Mouse (Mus musculus): ENCODE measurements around the gene Wdr31. TPM values are rescaled to one million over a fixed set of nuclear protein-coding genes. Genes with fewer than 3 reads are reported as not detected.

Gene Wdr31
- total and polyA plus RNA-seq, 3 experiments: 3.0 to 5.0 (median 3.8) TPM

DNA sequence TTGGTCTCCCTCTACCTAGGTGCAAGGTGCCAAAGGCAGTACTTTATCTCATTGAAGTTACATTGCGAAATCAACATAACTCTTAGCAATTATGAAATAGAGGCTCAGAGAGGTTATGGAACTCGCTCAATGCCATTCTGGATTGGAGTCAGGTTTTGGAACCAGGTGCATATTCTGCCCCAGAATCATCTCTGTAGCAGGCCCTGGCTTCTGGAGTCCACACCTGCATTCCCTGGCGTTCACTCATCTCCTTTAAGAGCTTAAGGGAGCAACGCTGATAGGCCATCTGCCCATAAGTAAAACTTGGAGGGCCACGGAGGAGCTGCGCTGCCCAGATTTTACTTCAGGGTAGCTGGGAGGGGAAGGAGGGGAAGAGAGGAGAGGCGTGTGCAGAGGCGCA lies 46.4 kb upstream of the Wdr31 start:
- DNase-seq (ENCODE audit: extremely low read depth): no peak
- peaks cover 20 to 41% of the 10 kb centered on the region in 2 experiments for H3K36me3 ChIP-seq (replicated peaks in 1 of 2; ENCODE audit: control insufficient read depth in 1 of 2, insufficient read depth in 1 of 2, low read length in 1 of 2)
- H3K27ac ChIP-seq (ENCODE audit: insufficient read depth, low read depth): no peak overlapping the region
- no peaks in the 10 kb centered on the region for H3K27me3 ChIP-seq (replicated peaks)
- H3K9me3 ChIP-seq (replicated peaks; ENCODE audit: low read length): no peaks in the 10 kb centered on the region
- TF ChIP-seq PAX5 (IDR thresholded peaks at IDR 0.05; ENCODE audit: low read length): no peak
- no peak for TF ChIP-seq POLR2A (IDR thresholded peaks at IDR 0.05; ENCODE audit: low read depth, low read length)
- TF ChIP-seq ELF1 (IDR thresholded peaks at IDR 0.05; ENCODE audit: low read depth, low read length): no peak
- no peak for TF ChIP-seq CHD2 (IDR thresholded peaks at IDR 0.05; ENCODE audit: low read length)
- no peak for TF ChIP-seq USF2 (conservative IDR thresholded peaks at IDR 0.05; ENCODE audit: low read depth, low read length)
- no peak for TF ChIP-seq MXI1 (IDR thresholded peaks at IDR 0.05; ENCODE audit: low read depth, low read length)
- no peak for TF ChIP-seq USF1 (IDR thresholded peaks at IDR 0.05; ENCODE audit: low read depth, low read length)
- TF ChIP-seq CHD1 (IDR thresholded peaks at IDR 0.05; ENCODE audit: low read depth, low read length): no peak
- TF ChIP-seq MEF2A (IDR thresholded peaks at IDR 0.05; ENCODE audit: borderline replicate concordance, low read depth, low read length): no peak
- no peaks in the 10 kb centered on the region; the same call in 1 of the 2 replicates for H3K79me2 ChIP-seq (replicated peaks; ENCODE audit: control insufficient read depth, extremely low read depth, insufficient read depth, poor library complexity, severe bottlenecking)
- peaks cover 9 to 42% of the 10 kb centered on the region in 2 experiments for H3K4me1 ChIP-seq (ENCODE audit: control insufficient read depth in 1 of 2, insufficient read depth in 2 of 2)
- dilution Hi-C loops (cut with MboI; ENCODE audit: extremely low pct_ligation_motif_present, extremely low pct_unique_long_range_greater_than_20kb, low sequenced_read_pairs) (no loop called here), in situ Hi-C loops (cut with MboI; ENCODE audit: low pct_ligation_motif_present, low pct_unique_long_range_greater_than_20kb, low sequenced_read_pairs) (loop anchor here (10.0 kb wide), 1 partner anchor 172 kb away; no protein-coding TSS in a partner anchor)
- H3K4me2 ChIP-seq (ENCODE audit: insufficient read depth, low read depth, poor library complexity, severe bottlenecking): 0 out of 2 replicates have a peak overlapping the region, but pooled peaks have one; percentile 92
- no peak overlapping the region for H3K9ac ChIP-seq (ENCODE audit: insufficient read depth, low read depth)
- no peak overlapping the region for H3K4me3 ChIP-seq (replicated peaks in 1 of 3; ENCODE audit: low read depth in 2 of 3, low read length in 2 of 3, poor library complexity in 1 of 3)

DNA sequence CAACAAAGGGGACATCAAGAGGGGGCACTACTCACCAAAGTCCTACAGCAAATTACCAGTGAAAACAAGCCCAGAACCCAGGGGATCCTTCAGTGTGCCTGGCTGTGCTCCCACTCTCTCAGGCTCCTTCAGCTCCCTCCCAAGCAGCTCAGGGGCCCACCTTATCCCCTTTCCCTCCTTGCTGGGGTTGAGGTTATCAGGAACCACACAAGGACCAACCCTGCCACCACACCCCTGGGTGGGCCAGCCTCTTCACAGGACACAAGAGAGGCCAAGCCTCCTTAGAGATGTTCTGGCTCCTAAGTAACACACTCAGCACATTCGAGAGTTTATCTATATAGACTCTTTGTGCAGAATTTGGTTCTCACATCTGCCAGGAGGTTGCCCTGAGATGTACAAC lies 45.9 kb upstream of the Wdr31 start:
- peaks cover 25 to 45% of the 10 kb centered on the region in 2 experiments for H3K36me3 ChIP-seq (replicated peaks in 1 of 2; ENCODE audit: control insufficient read depth in 1 of 2, insufficient read depth in 1 of 2, low read length in 1 of 2)
- no peak overlapping the region for H3K27ac ChIP-seq (ENCODE audit: insufficient read depth, low read depth)
- dilution Hi-C loops (cut with MboI; ENCODE audit: extremely low pct_ligation_motif_present, extremely low pct_unique_long_range_greater_than_20kb, low sequenced_read_pairs) (no loop called here), in situ Hi-C loops (cut with MboI; ENCODE audit: low pct_ligation_motif_present, low pct_unique_long_range_greater_than_20kb, low sequenced_read_pairs) (loop anchor here (10.0 kb wide), 1 partner anchor 172 kb away; no protein-coding TSS in a partner anchor)
- no peak for TF ChIP-seq JUN (IDR thresholded peaks at IDR 0.05; ENCODE audit: insufficient read depth, low read depth, low read length)
- no peak for TF ChIP-seq UBTF (IDR thresholded peaks at IDR 0.05; ENCODE audit: low read depth, low read length)
- TF ChIP-seq MXI1 (IDR thresholded peaks at IDR 0.05; ENCODE audit: low read depth, low read length): no peak
- no peak for TF ChIP-seq MEF2A (IDR thresholded peaks at IDR 0.05; ENCODE audit: borderline replicate concordance, low read depth, low read length)
- no peak for TF ChIP-seq BHLHE40 (IDR thresholded peaks at IDR 0.05; ENCODE audit: low read depth, low read length)
- no peak for TF ChIP-seq CTCF (conservative IDR thresholded peaks at IDR 0.05 in 1 of 2, IDR thresholded peaks at IDR 0.05 in 1 of 2; ENCODE audit: low read depth in 2 of 2, low read length in 2 of 2)
- peaks cover 9 to 42% of the 10 kb centered on the region in 2 experiments for H3K4me1 ChIP-seq (ENCODE audit: control insufficient read depth in 1 of 2, insufficient read depth in 2 of 2)
- H3K4me3 ChIP-seq (replicated peaks in 1 of 3; ENCODE audit: low read depth in 2 of 3, low read length in 2 of 3, poor library complexity in 1 of 3): no peak overlapping the region
- no peak overlapping the region for H3K4me2 ChIP-seq (ENCODE audit: insufficient read depth, low read depth, poor library complexity, severe bottlenecking)
- H3K9me3 ChIP-seq (replicated peaks; ENCODE audit: low read length): no peaks in the 10 kb centered on the region
- DNase-seq (ENCODE audit: extremely low read depth): no peak
- H3K9ac ChIP-seq (ENCODE audit: insufficient read depth, low read depth): no peak overlapping the region
- no peaks in the 10 kb centered on the region for H3K27me3 ChIP-seq (replicated peaks)
- no peaks in the 10 kb centered on the region; the same call in 1 of the 2 replicates for H3K79me2 ChIP-seq (replicated peaks; ENCODE audit: control insufficient read depth, extremely low read depth, insufficient read depth, poor library complexity, severe bottlenecking)

DNA sequence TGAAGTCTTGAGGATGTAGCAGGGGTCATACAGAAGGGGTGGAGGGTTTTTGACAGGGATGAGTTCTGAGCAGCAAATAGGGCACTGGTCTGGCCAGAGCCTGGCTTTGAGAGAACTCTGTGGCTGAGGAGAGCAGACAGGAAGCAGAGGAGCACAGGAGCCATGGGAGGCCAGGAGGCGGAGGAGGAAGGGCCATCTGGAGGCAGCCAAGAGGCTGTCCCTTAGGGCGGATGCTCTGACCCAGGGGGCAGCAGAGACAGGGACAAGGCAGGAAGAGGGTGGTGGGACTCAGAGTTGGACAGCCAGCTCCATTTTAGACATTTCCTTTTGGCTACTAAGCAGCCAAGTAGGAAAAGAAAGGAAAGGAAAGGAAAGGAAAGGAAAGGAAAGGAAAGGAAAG lies 45.4 kb upstream of the Wdr31 start:
- in situ Hi-C loops (cut with MboI; ENCODE audit: low pct_ligation_motif_present, low pct_unique_long_range_greater_than_20kb, low sequenced_read_pairs): loop anchor here (10.0 kb wide), 1 partner anchor 171 kb away; no protein-coding TSS in a partner anchor
- no peak overlapping the region for H3K4me2 ChIP-seq (ENCODE audit: insufficient read depth, low read depth, poor library complexity, severe bottlenecking)
- H3K36me3 ChIP-seq (replicated peaks in 1 of 2; ENCODE audit: control insufficient read depth in 1 of 2, insufficient read depth in 1 of 2, low read length in 1 of 2): peaks cover 30 to 49% of the 10 kb centered on the region in 2 experiments
- no peak for DNase-seq (ENCODE audit: extremely low read depth)
- dilution Hi-C loops (cut with MboI; ENCODE audit: extremely low pct_ligation_motif_present, extremely low pct_unique_long_range_greater_than_20kb, low sequenced_read_pairs): no loop called here
- H3K9me3 ChIP-seq (replicated peaks; ENCODE audit: low read length): no peaks in the 10 kb centered on the region
- no peaks in the 10 kb centered on the region; the same call in 1 of the 2 replicates for H3K79me2 ChIP-seq (replicated peaks; ENCODE audit: control insufficient read depth, extremely low read depth, insufficient read depth, poor library complexity, severe bottlenecking)
- no peaks in the 10 kb centered on the region for H3K27me3 ChIP-seq (replicated peaks)
- TF ChIP-seq CHD2 (IDR thresholded peaks at IDR 0.05; ENCODE audit: low read length) (no peak), SIN3A (IDR thresholded peaks at IDR 0.05; ENCODE audit: low read length) (no peak)
- H3K27ac ChIP-seq (ENCODE audit: insufficient read depth, low read depth): no peak overlapping the region
- no peak overlapping the region for H3K9ac ChIP-seq (ENCODE audit: insufficient read depth, low read depth)
- H3K4me3 ChIP-seq (replicated peaks in 1 of 3; ENCODE audit: low read depth in 2 of 3, low read length in 2 of 3, poor library complexity in 1 of 3): no peak overlapping the region
- peaks cover 9 to 41% of the 10 kb centered on the region in 2 experiments for H3K4me1 ChIP-seq (ENCODE audit: control insufficient read depth in 1 of 2, insufficient read depth in 2 of 2)
